Mouse (Mus musculus) megakaryocyte, embryonic 14.5 days (primary cell): ENCODE data around the gene Tesmin.

Source experiments
- FLI1 ChIP-seq: IDR thresholded peaks from 2 replicates; pipeline ENCODE4 v1.6.1; 2012; ENCODE audit warnings: low read length, inconsistent platforms, mixed read lengths
- GATA1 ChIP-seq: IDR thresholded peaks from 3 replicates; pipeline ENCODE4 v1.6.1; 2012; ENCODE audit warnings: mixed read lengths, low read length, inconsistent platforms, borderline replicate concordance

- no peak for TF ChIP-seq GATA1
- TF ChIP-seq FLI1 = no peak
Observed at GRCm38 (mm10) chr19:3451170-3451569, 62.5 kb downstream of the Tesmin start.
